Mouse (Mus musculus): ENCODE measurements around the gene Ripor3.
A peak's percentile ranks its signal among the peaks of the same experiment; 100 is the strongest.

- TF ChIP-seq CTCF (IDR thresholded peaks at IDR 0.05; ENCODE audit: control insufficient read depth, insufficient read depth, low read length): peak; percentile 56
- no peak for TF ChIP-seq POLR2A (IDR thresholded peaks at IDR 0.05; ENCODE audit: borderline replicate concordance, control insufficient read depth, low read depth, low read length)
These were observed 42.3 kb upstream of the Ripor3 start for GRCm38 (mm10) chr2:168052689-168053088.
